Mouse (Mus musculus) gastrocnemius, postnatal 10 days (tissue): ENCODE data around the gene Ap3b2. TPM values are rescaled to one million over a fixed set of nuclear protein-coding genes. Genes with fewer than 3 reads are reported as not detected.
A peak's percentile ranks its signal among the peaks of the same experiment; 100 is the strongest.

Experiments used
- DNase-seq: peaks from one replicate; pipeline ENCODE4 v3.0.0; 2021; ENCODE audit warnings: mixed read lengths
- total RNA-seq, 2 experiments: library from RNA; stranded (reverse); gene quantifications; 2 replicates each; pipeline ENCODE4 v1.2.3; 2021

Ap3b2 gene
- total RNA-seq, 2 experiments from 2014 or later = 4.5 to 4.9 TPM

DNA sequence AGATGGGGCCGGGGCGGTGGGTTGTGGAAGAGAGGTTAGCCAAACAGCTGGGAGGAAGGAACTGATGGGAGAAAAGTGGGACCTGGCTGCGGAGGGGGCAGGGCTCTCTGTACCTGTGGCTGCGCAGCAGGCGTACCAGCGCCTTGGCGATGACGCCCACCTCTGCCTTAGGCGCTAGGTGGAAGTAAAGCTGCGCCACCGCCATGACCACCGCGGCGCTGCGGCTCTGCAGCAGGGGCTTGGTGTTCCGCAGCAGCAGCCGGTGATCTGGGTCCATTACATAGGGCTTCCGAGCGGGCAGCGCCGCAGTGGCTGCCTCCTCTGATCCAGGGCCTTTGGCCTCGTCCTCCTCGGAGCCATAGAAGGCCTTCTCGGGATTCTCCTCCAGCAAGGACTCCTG is 16.9 kb downstream of the Ap3b2 start:
- no peak for DNase-seq

DNA sequence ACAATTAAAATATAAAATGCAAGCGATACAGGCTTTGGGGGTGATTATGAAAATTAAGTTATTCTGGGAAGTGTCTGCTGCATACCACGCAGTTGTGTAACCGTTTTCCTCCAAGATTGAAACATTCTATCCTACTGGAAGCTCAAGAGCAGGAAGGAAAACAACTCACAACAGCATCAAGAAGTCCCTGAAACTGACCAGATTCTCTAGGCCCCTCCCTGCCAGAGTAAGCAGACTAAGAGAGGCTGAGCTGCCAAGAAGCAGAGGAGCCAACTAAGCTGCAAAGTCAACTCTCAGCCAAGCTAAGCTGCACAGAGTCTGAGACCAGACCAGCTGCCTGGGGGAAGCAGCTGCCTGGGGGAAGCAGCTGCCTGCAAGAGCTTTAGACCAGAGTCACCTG is 18.5 kb downstream of the Ap3b2 start:
- no peak for DNase-seq

DNA sequence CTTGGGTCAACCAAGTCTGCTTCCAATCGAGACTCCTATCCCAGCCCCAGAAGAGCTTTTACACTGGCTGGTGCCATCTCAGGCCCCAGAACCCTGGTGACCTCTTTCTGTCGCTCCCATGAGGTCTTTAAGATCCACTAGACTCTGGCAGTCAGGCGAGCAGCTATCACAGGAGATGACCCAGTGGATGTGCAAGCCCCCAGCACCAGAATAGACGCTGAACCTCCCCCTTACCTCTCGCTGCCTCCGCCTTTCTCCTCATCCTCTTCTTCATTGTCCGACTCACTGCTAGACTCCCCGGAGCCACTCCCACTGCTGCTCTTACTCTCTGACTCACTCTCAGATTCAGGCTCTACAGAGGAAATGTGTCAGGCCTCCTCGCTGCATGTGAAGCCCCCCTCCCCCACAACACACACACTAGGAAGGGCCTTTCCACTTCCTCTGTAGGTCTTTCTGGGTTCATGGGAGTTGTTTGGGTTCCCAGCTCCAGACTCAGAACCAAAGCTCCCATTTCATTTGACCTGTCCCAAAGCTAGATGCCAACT is 28.7 kb downstream of the Ap3b2 start:
- no peak for DNase-seq

DNA sequence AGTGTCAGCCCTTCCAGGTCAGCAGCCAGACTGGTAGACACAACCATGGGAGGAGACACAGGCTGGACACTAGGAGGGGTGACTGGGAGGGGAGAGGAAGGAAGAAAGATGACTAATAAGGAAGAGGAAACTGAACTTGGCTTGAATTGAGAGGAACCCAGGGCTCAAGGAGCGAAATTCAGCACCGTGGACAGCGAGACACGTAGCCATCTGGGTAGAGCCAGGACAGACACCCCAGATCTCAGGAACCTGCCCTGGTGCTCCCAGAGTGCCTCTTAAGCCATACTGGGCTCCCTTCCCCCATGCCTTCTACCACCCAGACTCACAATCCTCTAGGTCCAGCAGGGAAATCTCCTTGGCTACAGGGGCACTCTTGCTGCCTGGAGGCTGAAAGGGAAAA is 29.6 kb downstream of the Ap3b2 start:
- no peak for DNase-seq

- no peak for DNase-seq
Observed at GRCm38 (mm10) chr7:81462815-81463214, 30.9 kb downstream of the Ap3b2 start.

DNA sequence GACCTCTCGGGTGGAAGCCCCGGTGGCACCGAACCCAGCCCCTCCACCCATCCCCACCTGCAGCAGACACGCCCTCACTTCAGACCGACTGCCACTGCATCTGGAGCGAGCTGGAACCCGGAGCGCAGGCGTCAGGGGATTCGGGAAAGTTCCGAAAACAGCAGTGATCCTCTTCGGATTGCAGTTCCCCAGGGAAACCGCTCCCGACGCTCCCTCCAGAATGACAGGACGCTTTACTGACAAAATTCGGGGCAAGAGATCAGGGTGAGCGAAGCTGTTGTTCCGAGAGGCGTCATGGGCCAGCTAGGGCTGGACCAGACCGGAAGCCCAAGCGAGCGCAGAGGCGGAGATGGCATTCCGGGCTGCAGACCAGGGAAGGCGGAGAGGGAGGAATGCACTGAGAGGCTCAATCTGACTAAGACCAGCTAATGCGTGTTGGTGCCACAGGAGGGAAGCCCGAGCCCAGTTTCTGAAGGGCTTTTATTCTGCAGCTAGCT is 38.5 kb downstream of the Ap3b2 start, which contains the start of gene Cpeb1:
Gene Cpeb1, minus strand, starts transcription at position 311 of the 497 bp plus-strand sequence.
- DNase-seq = peak; percentile 66

DNA sequence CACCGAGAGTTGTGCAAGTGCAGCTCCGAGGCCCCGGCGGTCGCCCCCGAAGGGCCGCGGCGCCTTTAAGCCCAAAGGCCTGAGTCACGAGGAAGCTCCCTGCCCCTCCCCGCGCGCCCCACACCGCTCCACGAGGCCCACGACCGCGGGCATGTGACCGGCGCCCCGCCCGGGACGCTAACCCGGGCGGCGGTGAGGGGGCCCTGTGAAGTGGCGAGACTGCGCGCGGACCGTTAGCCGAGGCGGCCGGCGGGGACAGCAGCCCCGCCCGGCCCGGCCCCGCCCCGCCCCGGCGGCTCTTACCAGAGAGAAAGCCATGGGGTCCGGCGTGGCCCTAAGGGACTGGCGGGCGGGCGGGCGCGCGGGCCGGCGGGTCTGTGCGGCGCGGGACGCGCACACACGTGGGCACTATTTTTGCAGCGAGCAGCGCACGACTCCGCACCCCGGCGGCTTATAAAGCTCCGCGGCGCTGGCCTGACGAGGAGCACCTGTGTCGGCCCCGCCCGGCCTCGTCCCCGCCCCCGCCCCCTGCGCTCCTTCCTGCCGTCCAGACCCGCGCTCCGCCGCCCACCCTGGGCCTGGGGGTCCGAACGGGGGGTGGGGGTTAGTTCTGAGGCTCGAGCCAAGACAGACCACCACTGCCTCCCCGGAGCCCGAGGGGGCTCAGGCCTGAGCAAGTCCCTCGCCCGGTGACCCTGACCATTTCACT is 39.2 kb downstream of the Ap3b2 start:
- DNase-seq = peak; percentile 66

DNA sequence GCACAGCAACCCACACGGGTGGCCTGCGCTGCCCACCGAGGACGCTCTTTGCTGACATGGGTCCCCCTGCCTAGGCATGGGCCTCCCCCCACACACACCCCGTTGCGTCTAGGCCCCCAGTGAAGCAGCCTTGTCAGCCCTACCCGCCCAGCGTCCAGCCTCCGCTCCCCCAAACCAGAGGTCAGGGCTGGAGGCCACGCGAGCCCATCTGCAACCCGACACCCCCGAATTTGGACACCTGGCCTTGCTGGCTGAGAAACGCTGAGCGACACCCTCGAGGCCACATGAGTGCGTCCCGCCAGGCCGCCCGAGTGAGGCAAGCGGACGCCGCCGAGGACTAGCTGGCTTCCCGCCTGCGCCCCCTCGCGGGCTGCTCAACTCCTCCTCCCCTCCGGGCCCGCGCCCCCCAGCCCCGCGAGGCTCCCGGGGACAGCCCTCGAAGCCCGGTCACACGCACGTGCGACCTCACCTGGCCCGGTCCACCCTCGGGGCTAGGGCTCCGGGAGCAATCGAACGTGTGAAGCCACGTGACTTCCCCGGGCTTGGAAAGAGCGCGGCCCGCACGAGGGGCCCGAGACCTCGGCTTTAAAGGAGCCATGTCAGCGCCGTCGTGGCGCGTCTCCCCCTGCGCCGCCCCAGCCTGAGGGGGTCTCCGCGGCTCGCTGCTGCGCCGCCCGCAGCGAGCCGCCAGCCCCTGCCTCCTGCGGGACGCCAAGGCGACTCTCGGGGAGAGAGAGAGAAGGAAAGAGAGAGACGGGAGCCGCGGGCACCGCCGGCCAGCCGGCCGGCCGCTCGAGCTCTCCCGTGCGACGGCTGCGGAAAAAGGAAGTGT is 40.1 kb downstream of the Ap3b2 start:
- peak; percentile 51 for DNase-seq

- DNase-seq = peak; percentile 19
Observed at GRCm38 (mm10) chr7:81452971-81453441, 40.7 kb downstream of the Ap3b2 start.

Other genes with a start within 250 kb of the Ap3b2 start
- 1,000 to 10,000 TPM; 1,068 to 1,095 TPM for gene Rps17, start 148.7 kb downstream of the Ap3b2 start, total RNA-seq
- gene Cpeb1, start 38.5 kb downstream of the Ap3b2 start, total RNA-seq = 10 to 100 TPM; 10.5 to 17.4 TPM
- not detected for gene BC048679, start 4.4 kb upstream of the Ap3b2 start, total RNA-seq
- 100 to 1,000 TPM; 195 to 220 TPM for gene Fsd2, start 73.0 kb upstream of the Ap3b2 start, total RNA-seq
- gene Whamm, start 77.3 kb upstream of the Ap3b2 start, total RNA-seq = 1 to 10 TPM; 5.9 to 6.5 TPM
- 10 to 100 TPM; 26.1 to 26.3 TPM for gene Homer2, start 213.6 kb upstream of the Ap3b2 start, total RNA-seq